Mouse (Mus musculus): ENCODE measurements around the gene Svep1.

GRCm38 (mm10) chr4:58165711-58166110, 40.9 kb downstream of the Svep1 start:
- no peak for TF ChIP-seq CTCF (IDR thresholded peaks at IDR 0.05; ENCODE audit: insufficient read depth, low read length)
- no peak for TF ChIP-seq POLR2A (IDR thresholded peaks at IDR 0.05; ENCODE audit: borderline replicate concordance, extremely low read depth, low read depth, low read length)
